Mouse (Mus musculus) intestine, embryonic 16.5 days (tissue): ENCODE results near the gene Proser3. TPM values are rescaled to one million over a fixed set of nuclear protein-coding genes. Genes with fewer than 3 reads are reported as not detected.
A peak's percentile ranks its signal among the peaks of the same experiment; 100 is the strongest.

Experiments
- ATAC-seq: fragments of 200-750 bp; cut with Nextera tagmentation; 2 replicates; pipeline ENCODE4 v1.8.0; 2017; ENCODE audit warnings: moderate TSS enrichment, moderate library complexity
- H3K27ac ChIP-seq: fragments of 300-500 bp; sonication (generic); 2 replicates; pipeline ENCODE4 v1.5.1; 2014; ENCODE audit warnings: mild to moderate bottlenecking, low read length
- H3K27me3 ChIP-seq: fragments of 300-500 bp; sonication (generic); replicated peaks from 2 replicates; pipeline ENCODE4 v1.6.1; 2014; ENCODE audit warnings: low read length, control low read depth, mixed read lengths; ENCODE audit not compliant: control insufficient read depth, insufficient read depth
- H3K36me3 ChIP-seq: fragments of 300-500 bp; sonication (generic); 2 replicates; pipeline ENCODE4 v1.6.1; 2014; ENCODE audit warnings: low read length, control low read depth; ENCODE audit not compliant: control insufficient read depth, insufficient read depth
- H3K4me1 ChIP-seq: fragments of 300-500 bp; sonication (generic); 2 replicates; pipeline ENCODE4 v1.6.1; 2014; ENCODE audit warnings: low read length, control low read depth, mixed read lengths; ENCODE audit not compliant: control insufficient read depth, insufficient read depth
- H3K4me2 ChIP-seq: fragments of 300-500 bp; sonication (generic); 2 replicates; pipeline ENCODE4 v1.6.1; 2014; ENCODE audit warnings: low read depth, low read length, control low read depth
- H3K4me3 ChIP-seq: fragments of 300-500 bp; sonication (generic); 2 replicates; pipeline ENCODE4 v1.5.1; 2014; ENCODE audit warnings: mild to moderate bottlenecking, low read length
- H3K9ac ChIP-seq: fragments of 300-500 bp; sonication (generic); 2 replicates; pipeline ENCODE4 v1.6.1; 2014; ENCODE audit warnings: low read depth, low read length
- H3K9me3 ChIP-seq: fragments of 300-500 bp; sonication (generic); 2 replicates; pipeline ENCODE4 v1.6.1; 2016; ENCODE audit warnings: low read length, control low read depth; ENCODE audit not compliant: control insufficient read depth
- WGBS: fragments of 180-500 bp; shearing (Covaris S2); extraction: QIAGEN DNeasy Blood & Tissue Kit; methylation state at CpG from one replicate; pipeline ENCODE4 v1.1.7; 2014; 5-methylcytosine and 5-hydroxymethylcytosine counted together
- polyA plus RNA-seq: library from polyadenylated mRNA; unstranded; fragments of >200 nt; fragmentation: Nextera tagmentation; extraction: Ambion mirVana; gene quantifications from 2 replicates; pipeline ENCODE4 v1.2.1, GENCODE M21; 2015

Gene Proser3
- polyA plus RNA-seq, 1 experiment from 2014 or later, result 7.6 TPM

- Histone ChIP-seq H3K4me3 (no peak overlapping the region), H3K4me2 (no peak overlapping the region), H3K36me3 (no peaks in the 10 kb centered on the region), H3K27me3 (no peaks in the 10 kb centered on the region), H3K27ac (no peak overlapping the region), H3K9me3 (no peaks in the 10 kb centered on the region), H3K9ac (no peak overlapping the region), H3K4me1 (peaks cover 11% of the 10 kb centered on the region)
- 51% methylated on average over 5 of the region's 5 CpGs for WGBS
- no peak for ATAC-seq
These were observed 40.8 kb upstream of the Proser3 start for GRCm38 (mm10) chr7:30592772-30593423.

GRCm38 (mm10) chr7:30591605-30591951, 39.5 kb upstream of the Proser3 start:
- Histone ChIP-seq H3K9me3 (no peaks in the 10 kb centered on the region), H3K27ac (no peak overlapping the region), H3K27me3 (no peaks in the 10 kb centered on the region), H3K36me3 (no peaks in the 10 kb centered on the region), H3K4me3 (no peak overlapping the region), H3K4me2 (no peak overlapping the region), H3K4me1 (peaks cover 23% of the 10 kb centered on the region), H3K9ac (no peak overlapping the region)
- ATAC-seq, result no peak
- WGBS, result 69% methylated on average over 4 of the region's 4 CpGs

DNA sequence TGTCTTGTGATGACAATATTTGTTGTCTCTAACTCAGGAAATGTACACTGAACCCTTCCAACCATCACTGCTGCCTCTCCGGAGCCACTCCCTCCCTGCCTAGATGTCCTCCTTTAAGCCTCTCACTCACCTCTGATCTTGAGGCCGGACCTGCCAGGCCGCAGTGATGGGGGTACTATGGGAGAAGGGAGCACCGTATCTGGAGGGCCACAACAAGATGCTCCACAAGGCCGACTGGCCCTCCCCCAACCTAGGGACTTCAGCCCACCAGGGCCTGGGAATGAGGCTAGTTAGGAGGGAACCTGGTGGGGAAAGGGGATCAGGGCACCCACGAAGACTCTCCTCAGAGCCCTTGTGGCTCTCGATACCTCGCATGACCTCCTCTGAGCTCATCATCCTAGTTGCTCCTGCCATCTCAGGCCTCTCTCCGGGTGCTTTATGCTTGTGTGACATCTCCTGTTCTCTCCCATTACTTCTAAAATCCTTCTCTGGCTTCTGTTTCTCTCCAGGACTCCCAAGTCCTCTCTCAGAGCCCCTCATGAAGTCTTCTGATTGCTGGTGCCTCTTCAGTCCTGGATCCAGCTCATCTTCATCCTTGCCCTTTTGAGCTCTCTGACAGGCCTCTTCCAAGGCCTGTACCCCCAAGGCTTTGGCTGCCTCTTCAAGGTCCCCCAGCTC, 39.0 kb upstream of the Proser3 start:
- Histone ChIP-seq H3K4me1 (peaks cover 24% of the 10 kb centered on the region), H3K9ac (peak overlapping the region; percentile 95; the same call in 1 of the 2 replicates), H3K27me3 (no peaks in the 10 kb centered on the region), H3K27ac (no peak overlapping the region), H3K4me3 (peak overlapping the region; percentile 98), H3K36me3 (no peaks in the 10 kb centered on the region), H3K4me2 (peak overlapping the region; percentile 87), H3K9me3 (no peaks in the 10 kb centered on the region)
- no peak for ATAC-seq
- 83% methylated on average over 9 of the region's 9 CpGs for WGBS

DNA sequence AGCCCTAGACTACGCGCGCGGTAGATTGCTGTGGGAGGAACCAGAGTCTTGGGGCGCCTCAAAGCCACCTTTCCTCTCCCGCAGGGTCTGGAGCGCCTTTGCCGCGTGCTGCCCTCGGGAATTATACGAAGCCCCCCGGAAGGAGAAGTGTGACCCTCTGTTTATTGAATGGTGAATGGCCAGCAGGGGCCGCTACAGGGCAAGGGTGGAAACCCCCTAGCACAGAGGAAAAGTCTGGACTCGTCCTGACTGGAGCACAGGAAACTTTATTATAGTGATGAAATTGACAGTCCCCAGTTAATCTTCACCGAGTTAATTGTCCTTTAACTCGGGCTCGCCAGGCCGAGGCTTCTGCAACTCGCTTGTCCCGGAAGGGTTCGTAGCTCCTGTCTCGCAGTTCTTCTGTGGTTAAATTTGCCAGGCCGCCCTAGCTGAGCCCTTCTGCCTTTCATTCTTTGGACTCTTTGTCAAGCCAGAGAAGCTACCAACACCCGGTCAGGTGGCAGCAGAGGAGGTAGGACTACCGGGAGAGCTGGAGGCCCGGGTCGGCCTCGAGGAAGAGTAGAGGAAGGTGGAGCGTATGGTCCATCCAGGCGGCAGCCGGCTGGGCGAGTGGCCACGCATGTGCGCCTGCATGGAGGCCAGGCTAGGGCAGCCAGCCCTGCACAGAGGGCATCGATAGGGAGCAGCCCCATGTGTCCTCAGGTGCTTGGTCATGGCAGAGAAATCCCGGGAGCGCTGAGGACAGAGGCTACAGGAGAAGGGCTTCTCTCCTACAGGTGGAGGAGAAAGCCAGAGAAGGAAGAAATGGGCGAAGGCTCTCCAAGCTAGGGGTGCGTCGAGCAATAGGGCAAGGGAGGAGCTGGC, 37.6 kb upstream of the Proser3 start:
- H3K27me3 ChIP-seq, result no peaks in the 10 kb centered on the region
- H3K27ac ChIP-seq, result peak overlapping the region; percentile 96
- H3K4me2 ChIP-seq, result peak overlapping the region; percentile 87
- H3K4me3 ChIP-seq, result peak overlapping the region; percentile 98
- 18% methylated on average over 40 of the region's 40 CpGs for WGBS
- H3K36me3 ChIP-seq, result peaks cover 8% of the 10 kb centered on the region
- peak overlapping the region; percentile 95 for H3K9ac ChIP-seq
- peaks cover 24% of the 10 kb centered on the region for H3K4me1 ChIP-seq
- H3K9me3 ChIP-seq, result no peaks in the 10 kb centered on the region
- peak; percentile 76 for ATAC-seq

- Histone ChIP-seq H3K4me3 (peak within 1 kb of the TSS; percentile 98), H3K9me3 (no peaks in the 10 kb centered on the region), H3K4me2 (peak within 1 kb of the TSS; percentile 87), H3K4me1 (peaks cover 22% of the 10 kb centered on the region), H3K9ac (peak within 1 kb of the TSS; percentile 95), H3K27ac (peak within 1 kb of the TSS; percentile 96), H3K36me3 (peaks cover 16% of the 10 kb centered on the region), H3K27me3 (no peaks in the 10 kb centered on the region)
- WGBS, result 0% methylated on average over 51 of the region's 68 CpGs
- ATAC-seq, result peak; percentile 94
These were observed 36.8 kb upstream of the Proser3 start, which contains the start of gene Kmt2b for GRCm38 (mm10) chr7:30588676-30589434. TSS of gene Kmt2b (minus strand) at chr7:30588726.

DNA sequence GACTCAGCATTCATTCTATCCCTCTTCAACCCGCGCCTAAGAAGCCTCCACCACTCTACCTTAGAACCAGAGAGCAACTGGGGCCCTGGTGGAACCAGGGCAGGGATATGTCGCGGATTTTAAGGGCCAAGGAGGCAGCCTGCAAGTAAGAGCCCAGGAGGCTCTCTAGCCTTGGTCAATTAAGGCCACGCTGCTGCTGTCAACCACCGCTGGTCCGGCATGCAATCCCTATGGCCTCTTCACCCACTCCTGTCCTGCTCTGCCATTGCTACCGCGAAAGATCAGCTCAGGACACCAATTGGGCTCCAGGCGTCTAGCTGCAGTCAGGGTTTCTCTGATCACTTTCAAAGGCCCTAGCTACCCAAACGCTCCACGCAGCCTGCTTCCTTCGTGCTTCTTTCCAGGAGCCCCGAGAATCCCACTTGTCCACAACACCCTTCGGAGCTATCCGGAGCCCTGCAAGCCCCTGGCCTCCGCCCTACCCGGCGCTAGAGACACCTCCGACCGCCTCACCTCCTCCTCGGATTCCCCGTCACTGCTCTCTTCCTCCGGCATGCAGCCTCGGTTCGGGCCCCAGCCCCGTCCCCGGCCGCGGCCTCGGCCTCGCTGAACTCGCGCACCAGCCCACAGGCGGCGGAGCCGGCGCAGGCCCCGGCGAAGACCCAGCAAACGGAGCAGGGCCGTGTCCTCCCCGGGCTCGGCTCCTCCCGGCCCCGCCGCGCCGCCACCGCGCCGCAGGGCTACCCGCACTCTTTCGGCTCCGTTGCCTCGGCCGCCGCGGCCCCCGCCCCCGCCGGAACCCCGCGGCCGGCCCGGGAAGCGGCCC, 36.0 kb upstream of the Proser3 start:
- Histone ChIP-seq H3K4me2 (peak overlapping the region; percentile 87), H3K27me3 (no peaks in the 10 kb centered on the region), H3K9ac (peak overlapping the region; percentile 95), H3K9me3 (no peaks in the 10 kb centered on the region), H3K36me3 (peaks cover 20% of the 10 kb centered on the region), H3K4me3 (peak overlapping the region; percentile 98), H3K4me1 (peaks cover 21% of the 10 kb centered on the region), H3K27ac (peak overlapping the region; percentile 96)
- ATAC-seq, result peak; percentile 16
- WGBS, result under 1% methylated on average over 64 of the region's 67 CpGs

- ATAC-seq, result no peak
- Histone ChIP-seq H3K27me3 (no peaks in the 10 kb centered on the region), H3K9me3 (no peaks in the 10 kb centered on the region), H3K4me2 (0 out of 2 replicates have a peak overlapping the region, but pooled peaks have one; percentile 87), H3K27ac (no peak overlapping the region), H3K36me3 (peaks cover 30% of the 10 kb centered on the region), H3K9ac (peak overlapping the region; percentile 95; the same call in 1 of the 2 replicates), H3K4me3 (no peak overlapping the region), H3K4me1 (peaks cover 21% of the 10 kb centered on the region)
- WGBS, result 91% methylated on average over 28 of the region's 28 CpGs
These were observed 34.4 kb upstream of the Proser3 start for GRCm38 (mm10) chr7:30586455-30587020.

- peaks cover 39% of the 10 kb centered on the region for H3K36me3 ChIP-seq
- no peak overlapping the region for H3K4me3 ChIP-seq
- H3K9ac ChIP-seq, result no peak overlapping the region
- WGBS, result 96% methylated on average over 7 of the region's 7 CpGs
- peaks cover 19% of the 10 kb centered on the region for H3K4me1 ChIP-seq
- H3K4me2 ChIP-seq, result no peak overlapping the region
- no peaks in the 10 kb centered on the region for H3K9me3 ChIP-seq
- no peak overlapping the region for H3K27ac ChIP-seq
- H3K27me3 ChIP-seq, result no peaks in the 10 kb centered on the region
- no peak for ATAC-seq
These were observed 33.1 kb upstream of the Proser3 start for GRCm38 (mm10) chr7:30585170-30585569.
